Mouse (Mus musculus): ENCODE measurements at regions not wholly inside any gene's neighbourhood (a gene's known extent, or its start where the extent isn't known, plus 50 kb on each side); places are given as distances from the start of the nearest gene placed in this dataset.

DNA sequence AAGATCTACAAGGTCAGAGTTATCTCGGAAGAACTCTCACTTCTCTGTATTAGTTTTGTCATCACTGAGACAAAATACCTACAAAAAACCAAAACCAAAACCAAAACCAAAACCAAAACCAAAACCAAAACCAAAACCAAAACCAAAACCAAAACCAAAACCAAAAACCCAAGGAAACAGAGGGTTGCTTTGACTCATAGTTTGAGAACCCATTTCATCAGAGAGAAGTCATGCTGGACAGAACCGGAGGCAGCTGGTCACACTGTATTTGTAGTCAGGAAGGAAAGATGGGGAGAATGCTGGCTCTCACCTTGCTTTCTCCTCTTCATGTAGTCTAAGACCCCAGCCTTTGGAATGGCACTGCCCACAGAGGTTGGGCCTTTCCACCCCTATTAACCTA is 57.3 kb upstream of the Cnr1 start:
- TF ChIP-seq CTCF (IDR thresholded peaks at IDR 0.05; ENCODE audit: extremely low read depth, insufficient read length, insufficient replicate concordance, low read depth, low read length) (no peak), POLR2A (IDR thresholded peaks at IDR 0.05; ENCODE audit: low read depth, low read length) (no peak)

Measured in small intestine, adult 2 months (tissue).